Mouse (Mus musculus): ENCODE measurements at regions not wholly inside any gene's neighbourhood (a gene's known extent, or its start where the extent isn't known, plus 50 kb on each side); places are given as distances from the start of the nearest gene placed in this dataset.
A peak's percentile ranks its signal among the peaks of the same experiment; 100 is the strongest.

DNA sequence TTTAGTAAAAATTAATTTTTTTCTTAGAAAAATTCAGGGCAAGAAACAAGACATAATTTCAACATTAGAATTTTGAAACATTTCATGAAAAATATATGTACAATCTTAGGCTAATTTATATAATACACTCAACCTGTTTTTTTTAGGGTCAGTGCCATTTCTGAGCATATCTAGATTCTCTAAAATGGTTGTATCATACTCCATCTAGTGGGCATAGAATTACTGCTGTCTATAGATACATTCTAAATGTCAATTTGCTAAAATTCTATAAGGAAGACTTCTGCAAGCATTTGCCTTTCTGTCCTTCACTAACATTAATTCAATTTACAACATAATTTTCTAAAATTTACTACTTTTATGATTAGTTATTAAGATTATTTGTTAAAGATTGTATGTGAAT, 507.7 kb downstream of the Zbbx start:
- no peak for ATAC-seq (ENCODE audit: low read depth)
- no peaks in the 10 kb centered on the region for H3K4me1 ChIP-seq (replicated peaks; ENCODE audit: control insufficient read depth, insufficient read depth, low read length)
- no peak overlapping the region for H3K4me3 ChIP-seq (ENCODE audit: low read length)
- H3K27ac ChIP-seq (ENCODE audit: low read length) = no peak overlapping the region
- no peaks in the 10 kb centered on the region for H3K36me3 ChIP-seq (ENCODE audit: control insufficient read depth, insufficient read depth, low read length)
- H3K27me3 ChIP-seq (ENCODE audit: control insufficient read depth, insufficient read depth, low read depth, low read length) = no peaks in the 10 kb centered on the region
- no peaks in the 10 kb centered on the region for H3K9me3 ChIP-seq (ENCODE audit: control insufficient read depth, low read length)
- H3K9ac ChIP-seq (ENCODE audit: low read length) = no peak overlapping the region
- H3K4me2 ChIP-seq (ENCODE audit: low read depth, low read length) = no peak overlapping the region

DNA sequence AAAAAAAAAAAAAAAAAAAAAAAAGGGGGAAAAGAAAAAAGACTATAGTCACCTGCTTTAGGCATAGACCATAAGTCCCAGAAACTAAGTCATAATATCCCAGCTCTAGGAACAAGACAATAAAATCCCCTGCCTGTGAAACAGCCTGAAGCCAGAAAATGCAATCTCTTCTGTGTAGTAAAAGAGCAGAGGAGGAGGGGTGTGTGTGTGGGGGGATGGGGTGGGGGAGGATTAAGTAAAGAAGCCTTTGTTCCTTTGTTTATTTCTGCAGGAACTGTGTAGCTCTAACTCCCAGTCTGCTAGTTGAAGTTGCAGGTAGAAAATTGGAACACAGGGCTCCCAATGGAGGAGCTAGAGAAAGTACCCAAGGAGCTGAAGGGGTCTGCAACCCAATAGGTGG, 532.2 kb downstream of the Zbbx start:
- Histone ChIP-seq H3K27ac (ENCODE audit: low read length) (no peak overlapping the region), H3K4me3 (ENCODE audit: low read length) (no peak overlapping the region), H3K4me2 (ENCODE audit: low read depth, low read length) (no peak overlapping the region), H3K27me3 (ENCODE audit: control insufficient read depth, insufficient read depth, low read depth, low read length) (no peaks in the 10 kb centered on the region), H3K4me1 (replicated peaks; ENCODE audit: control insufficient read depth, insufficient read depth, low read length) (no peaks in the 10 kb centered on the region), H3K9me3 (ENCODE audit: control insufficient read depth, low read length) (no peaks in the 10 kb centered on the region), H3K9ac (ENCODE audit: low read length) (no peak overlapping the region), H3K36me3 (ENCODE audit: control insufficient read depth, insufficient read depth, low read length) (no peaks in the 10 kb centered on the region)
- ATAC-seq (ENCODE audit: low read depth) = no peak

DNA sequence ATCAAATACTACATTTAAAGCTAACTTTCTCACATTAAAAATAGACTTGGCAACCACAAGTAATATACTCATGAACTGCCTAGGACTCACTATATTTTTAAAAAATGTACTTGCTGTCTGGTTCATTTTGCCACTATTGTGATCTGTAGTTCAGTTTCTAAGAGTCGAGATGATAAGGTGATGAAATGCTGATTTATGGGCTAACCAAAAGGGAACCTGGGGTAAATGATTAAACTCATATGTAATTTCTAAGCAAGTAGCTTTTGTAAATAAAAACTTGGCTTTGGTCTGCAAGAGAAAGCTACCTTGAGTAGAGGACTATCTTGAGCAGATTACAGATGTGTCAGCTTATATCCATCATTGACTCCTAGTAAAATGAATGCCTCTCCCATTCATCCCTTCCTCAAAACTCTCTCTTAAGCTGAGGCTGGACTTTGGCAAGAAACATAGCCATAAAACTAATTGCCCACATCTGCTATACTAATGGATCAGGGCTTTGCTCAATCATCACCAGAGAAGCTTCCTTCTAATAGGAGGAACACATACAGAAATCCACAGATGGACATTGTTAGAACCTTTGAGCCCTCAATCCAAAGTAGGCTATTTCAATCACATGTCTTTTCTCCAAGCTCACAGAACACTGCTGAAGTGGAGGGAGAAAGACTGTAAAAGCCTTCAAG, 563.4 kb downstream of the Zbbx start:
- Histone ChIP-seq H3K9ac (ENCODE audit: low read length) (no peak overlapping the region), H3K4me3 (ENCODE audit: low read length) (no peak overlapping the region), H3K4me1 (replicated peaks; ENCODE audit: control insufficient read depth, insufficient read depth, low read length) (no peaks in the 10 kb centered on the region), H3K36me3 (ENCODE audit: control insufficient read depth, insufficient read depth, low read length) (no peaks in the 10 kb centered on the region), H3K27me3 (ENCODE audit: control insufficient read depth, insufficient read depth, low read depth, low read length) (no peaks in the 10 kb centered on the region), H3K9me3 (ENCODE audit: control insufficient read depth, low read length) (no peaks in the 10 kb centered on the region), H3K4me2 (ENCODE audit: low read depth, low read length) (no peak overlapping the region), H3K27ac (ENCODE audit: low read length) (no peak overlapping the region)
- 64% methylated on average over 1 of the region's 1 CpGs for WGBS
- ATAC-seq (ENCODE audit: low read depth) = no peak

DNA sequence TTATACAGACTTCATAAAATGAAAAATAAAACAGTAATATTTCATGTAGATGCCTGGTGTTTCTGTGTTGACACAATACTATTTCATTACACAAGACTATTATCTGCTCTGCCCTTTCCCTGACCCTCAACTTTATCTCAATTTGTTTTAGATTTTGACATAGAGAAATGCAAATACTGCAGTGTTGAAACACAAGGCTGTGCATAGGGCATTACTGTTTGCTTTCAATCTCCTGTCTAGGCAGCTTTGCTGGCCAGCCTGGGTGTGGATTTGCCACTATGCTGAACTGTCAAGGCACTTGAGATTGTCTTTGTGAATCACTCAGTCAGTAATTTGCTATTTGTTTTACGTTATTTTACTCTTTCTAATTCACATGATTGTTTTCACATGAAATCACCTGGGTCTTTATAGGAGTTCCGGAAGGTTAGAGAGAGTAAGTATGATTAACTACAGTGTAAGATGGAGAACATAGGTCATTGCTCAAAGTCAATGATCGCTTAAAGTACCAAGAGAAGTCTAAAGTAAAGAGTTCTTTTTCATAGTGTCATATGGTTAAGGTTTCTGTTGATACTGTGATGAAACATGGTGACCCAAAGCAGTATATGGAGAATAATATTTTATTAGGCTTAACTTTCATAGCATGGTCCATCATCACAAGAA, 576.0 kb downstream of the Zbbx start:
- no peaks in the 10 kb centered on the region for H3K36me3 ChIP-seq (ENCODE audit: control insufficient read depth, insufficient read depth, low read length)
- no peak overlapping the region for H3K9ac ChIP-seq (ENCODE audit: low read length)
- peak; percentile 86 for ATAC-seq (ENCODE audit: low read depth)
- H3K4me1 ChIP-seq (replicated peaks; ENCODE audit: control insufficient read depth, insufficient read depth, low read length) = no peaks in the 10 kb centered on the region
- no peak overlapping the region for H3K4me3 ChIP-seq (ENCODE audit: low read length)
- H3K27me3 ChIP-seq (ENCODE audit: control insufficient read depth, insufficient read depth, low read depth, low read length) = no peaks in the 10 kb centered on the region
- H3K9me3 ChIP-seq (ENCODE audit: control insufficient read depth, low read length) = no peaks in the 10 kb centered on the region
- H3K4me2 ChIP-seq (ENCODE audit: low read depth, low read length) = no peak overlapping the region
- H3K27ac ChIP-seq (ENCODE audit: low read length) = no peak overlapping the region
- 41% methylated on average over 3 of the region's 3 CpGs for whole genome bisulfite sequencing

DNA sequence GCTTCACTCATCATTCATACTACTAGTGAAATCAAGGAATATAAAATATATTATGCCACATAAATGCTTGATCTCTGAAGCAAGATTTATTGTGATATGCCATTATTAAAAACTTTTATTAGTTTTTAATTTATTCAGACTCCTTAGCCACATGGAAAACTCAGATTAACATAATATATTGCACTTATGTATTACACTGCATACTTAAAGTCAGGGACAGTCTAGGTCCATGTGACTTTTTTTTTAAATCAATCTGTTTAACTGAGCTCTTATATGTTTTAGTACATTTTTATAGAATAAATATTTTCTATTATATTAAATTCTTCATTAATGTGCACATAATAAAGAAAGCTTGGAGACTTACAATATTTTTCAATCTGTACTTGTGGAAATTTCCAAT, 599.7 kb downstream of the Zbbx start:
- Histone ChIP-seq H3K9ac (ENCODE audit: low read length) (no peak overlapping the region), H3K4me3 (ENCODE audit: low read length) (no peak overlapping the region), H3K27ac (ENCODE audit: low read length) (no peak overlapping the region), H3K36me3 (ENCODE audit: control insufficient read depth, insufficient read depth, low read length) (no peaks in the 10 kb centered on the region), H3K27me3 (ENCODE audit: control insufficient read depth, insufficient read depth, low read depth, low read length) (no peaks in the 10 kb centered on the region), H3K9me3 (ENCODE audit: control insufficient read depth, low read length) (no peaks in the 10 kb centered on the region), H3K4me1 (replicated peaks; ENCODE audit: control insufficient read depth, insufficient read depth, low read length) (no peaks in the 10 kb centered on the region), H3K4me2 (ENCODE audit: low read depth, low read length) (no peak overlapping the region)
- no peak for ATAC-seq (ENCODE audit: low read depth)

DNA sequence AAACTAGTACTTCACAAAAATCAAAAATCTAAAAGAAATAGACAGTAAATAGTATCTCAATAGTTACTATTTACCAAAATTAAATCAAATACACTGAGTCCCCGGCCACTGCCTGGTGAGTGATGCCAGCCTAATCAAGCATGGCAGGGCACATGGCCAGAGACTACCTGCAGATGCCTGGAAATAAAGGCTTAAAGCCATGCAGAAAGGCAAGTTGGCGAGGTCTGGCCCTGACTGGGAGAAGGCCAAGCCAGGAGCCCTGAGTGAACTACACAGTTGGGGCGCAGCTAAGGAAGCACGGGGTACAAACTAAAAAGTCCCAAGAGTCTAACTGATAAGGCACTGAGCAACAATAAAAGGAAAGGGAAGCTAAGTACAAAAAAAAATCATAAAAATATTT, 630.0 kb downstream of the Zbbx start:
- WGBS = 70% methylated on average over 4 of the region's 4 CpGs
- Histone ChIP-seq H3K9ac (ENCODE audit: low read length) (no peak overlapping the region), H3K27me3 (ENCODE audit: control insufficient read depth, insufficient read depth, low read depth, low read length) (no peaks in the 10 kb centered on the region), H3K36me3 (ENCODE audit: control insufficient read depth, insufficient read depth, low read length) (no peaks in the 10 kb centered on the region), H3K4me3 (ENCODE audit: low read length) (no peak overlapping the region), H3K27ac (ENCODE audit: low read length) (no peak overlapping the region), H3K4me2 (ENCODE audit: low read depth, low read length) (no peak overlapping the region), H3K4me1 (replicated peaks; ENCODE audit: control insufficient read depth, insufficient read depth, low read length) (no peaks in the 10 kb centered on the region), H3K9me3 (ENCODE audit: control insufficient read depth, low read length) (no peaks in the 10 kb centered on the region)
- ATAC-seq (ENCODE audit: low read depth) = no peak

DNA sequence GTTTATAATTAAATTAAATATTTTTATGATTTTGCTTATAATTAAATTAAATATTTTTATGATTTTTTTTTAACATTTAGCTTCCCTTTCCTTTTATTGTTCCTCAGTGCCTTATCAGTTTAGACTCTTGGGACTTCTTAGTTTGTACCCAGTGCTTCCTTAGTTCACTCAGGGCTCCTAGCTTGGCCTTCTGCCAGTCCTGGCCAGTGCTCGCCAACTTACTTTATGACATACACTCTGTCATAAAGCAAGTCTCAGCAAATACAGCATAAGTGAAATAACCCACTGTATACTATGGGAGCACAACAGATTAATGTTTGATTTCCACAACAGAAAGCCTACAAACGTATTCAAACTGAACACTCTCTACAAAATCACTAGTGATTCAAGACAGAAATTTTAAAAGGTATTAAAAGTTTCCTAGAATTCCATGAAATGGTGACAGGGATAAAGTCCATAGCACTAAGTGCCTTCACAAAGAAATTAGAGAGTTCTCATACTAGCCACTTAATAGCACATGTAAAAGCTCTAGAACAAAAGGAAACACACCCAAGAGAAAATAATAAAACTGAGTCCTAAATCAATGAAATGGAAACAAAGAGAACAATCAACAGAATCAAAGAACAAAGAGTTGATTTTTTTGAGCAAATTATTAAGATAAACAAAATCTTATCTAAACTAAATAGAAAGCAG, 630.7 kb downstream of the Zbbx start:
- H3K27ac ChIP-seq (ENCODE audit: low read length) = no peak overlapping the region
- no peaks in the 10 kb centered on the region for H3K27me3 ChIP-seq (ENCODE audit: control insufficient read depth, insufficient read depth, low read depth, low read length)
- no peak overlapping the region for H3K9ac ChIP-seq (ENCODE audit: low read length)
- H3K9me3 ChIP-seq (ENCODE audit: control insufficient read depth, low read length) = no peaks in the 10 kb centered on the region
- H3K4me1 ChIP-seq (replicated peaks; ENCODE audit: control insufficient read depth, insufficient read depth, low read length) = no peaks in the 10 kb centered on the region
- H3K4me3 ChIP-seq (ENCODE audit: low read length) = no peak overlapping the region
- H3K4me2 ChIP-seq (ENCODE audit: low read depth, low read length) = no peak overlapping the region
- ATAC-seq (ENCODE audit: low read depth) = no peak
- H3K36me3 ChIP-seq (ENCODE audit: control insufficient read depth, insufficient read depth, low read length) = no peaks in the 10 kb centered on the region
- WGBS = 38% methylated on average over 2 of the region's 2 CpGs

DNA sequence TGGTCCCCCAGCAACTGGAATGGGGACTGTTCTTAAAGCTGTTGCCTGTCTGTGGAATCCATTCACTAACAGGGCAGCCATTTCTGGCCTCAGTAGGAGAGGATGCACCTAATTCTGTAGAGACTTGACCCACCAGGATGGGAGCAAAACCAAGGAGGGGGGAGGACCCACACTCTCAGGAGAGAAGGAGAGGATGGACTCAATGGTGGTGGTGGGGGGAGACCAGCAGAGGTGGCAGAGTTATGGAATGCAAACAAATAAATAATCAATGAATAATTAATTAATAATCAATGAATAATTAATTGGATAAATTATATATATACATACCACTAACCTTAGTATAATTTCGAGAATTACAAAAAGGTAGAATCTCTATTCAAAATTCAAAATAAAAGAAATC, 681.1 kb downstream of the Zbbx start:
- WGBS = 62% methylated on average over 1 of the region's 1 CpGs
- Histone ChIP-seq H3K27me3 (ENCODE audit: control insufficient read depth, insufficient read depth, low read depth, low read length) (no peaks in the 10 kb centered on the region), H3K9me3 (ENCODE audit: control insufficient read depth, low read length) (no peaks in the 10 kb centered on the region), H3K9ac (ENCODE audit: low read length) (no peak overlapping the region), H3K4me2 (ENCODE audit: low read depth, low read length) (no peak overlapping the region), H3K36me3 (ENCODE audit: control insufficient read depth, insufficient read depth, low read length) (no peaks in the 10 kb centered on the region), H3K4me3 (ENCODE audit: low read length) (no peak overlapping the region), H3K27ac (ENCODE audit: low read length) (no peak overlapping the region), H3K4me1 (replicated peaks; ENCODE audit: control insufficient read depth, insufficient read depth, low read length) (no peaks in the 10 kb centered on the region)
- ATAC-seq (ENCODE audit: low read depth) = no peak

All from lung, embryonic 16.5 days (tissue).